Mouse (Mus musculus) right cerebral cortex, postnatal 14 days (tissue): ENCODE measurements around the gene Zfp768.
"Not testable (repeated sequence)": the region's sequence is repeated elsewhere in the genome, so short reads cannot be mapped to it uniquely, and the experiment has no call there.

Experiments used
- DNase-seq: peaks from one replicate; pipeline ENCODE4 v3.0.0; 2022

Gene Zfp768

GRCm38 (mm10) chr7:127345512-127346325 is at the start of gene Zfp768:
Zfp768 (minus strand) TSS chr7:127345589.
- peak; percentile 92 for DNase-seq

GRCm38 (mm10) chr7:127393944-127394333 is 48.5 kb upstream of the Zfp768 start:
- no peak for DNase-seq

GRCm38 (mm10) chr7:127393157-127393943 is 48.0 kb upstream of the Zfp768 start, which contains the start of gene E430018J23Rik:
E430018J23Rik (minus strand) TSS chr7:127393629.
- DNase-seq, result peak; percentile 92

GRCm38 (mm10) chr7:127392251-127392824 is 46.9 kb upstream of the Zfp768 start:
- DNase-seq, result no peak

DNA sequence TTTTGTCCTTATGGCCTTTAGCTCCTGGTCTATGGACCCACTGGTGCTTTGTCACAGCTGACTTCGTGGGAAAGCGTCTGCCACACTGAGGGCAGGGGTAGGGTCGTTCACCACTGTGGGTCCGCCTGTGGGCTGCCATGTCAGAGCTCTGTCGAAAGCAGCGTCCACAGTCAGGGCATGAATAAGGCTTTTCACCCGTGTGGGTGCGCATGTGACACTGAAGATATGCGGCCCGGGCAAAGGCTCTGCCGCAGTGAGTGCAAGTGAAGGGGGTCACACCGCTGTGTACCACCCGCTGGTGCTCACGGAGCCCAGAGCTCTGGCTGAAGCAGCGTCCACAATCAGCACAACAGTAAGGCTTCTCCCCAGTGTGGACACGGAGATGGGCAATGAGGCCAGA is 46.1 kb upstream of the Zfp768 start:
- DNase-seq, result no peak

DNA sequence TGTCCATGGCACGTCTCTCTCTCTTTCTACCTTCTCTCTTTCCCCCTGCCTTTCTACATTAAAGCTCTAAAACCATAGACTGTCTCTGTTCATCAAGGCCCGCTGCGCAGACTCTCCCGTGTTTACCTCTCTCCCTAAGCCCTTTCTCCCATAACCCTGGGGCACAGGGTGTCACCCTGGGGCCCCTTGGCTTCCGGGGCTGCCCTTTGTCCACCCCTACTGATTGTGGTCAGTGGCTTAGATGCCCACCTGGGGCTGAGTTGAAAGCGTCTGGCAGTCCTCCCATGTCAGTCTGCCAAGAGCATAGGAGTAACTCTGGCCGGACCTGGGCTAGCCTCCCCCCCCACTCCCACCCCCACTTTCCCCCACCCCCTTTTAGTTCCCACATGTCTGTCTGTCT is 44.9 kb upstream of the Zfp768 start:
- DNase-seq, result peak; percentile 5

GRCm38 (mm10) chr7:127388201-127388600 is 42.8 kb upstream of the Zfp768 start:
- not testable (repeated sequence) for DNase-seq

DNA sequence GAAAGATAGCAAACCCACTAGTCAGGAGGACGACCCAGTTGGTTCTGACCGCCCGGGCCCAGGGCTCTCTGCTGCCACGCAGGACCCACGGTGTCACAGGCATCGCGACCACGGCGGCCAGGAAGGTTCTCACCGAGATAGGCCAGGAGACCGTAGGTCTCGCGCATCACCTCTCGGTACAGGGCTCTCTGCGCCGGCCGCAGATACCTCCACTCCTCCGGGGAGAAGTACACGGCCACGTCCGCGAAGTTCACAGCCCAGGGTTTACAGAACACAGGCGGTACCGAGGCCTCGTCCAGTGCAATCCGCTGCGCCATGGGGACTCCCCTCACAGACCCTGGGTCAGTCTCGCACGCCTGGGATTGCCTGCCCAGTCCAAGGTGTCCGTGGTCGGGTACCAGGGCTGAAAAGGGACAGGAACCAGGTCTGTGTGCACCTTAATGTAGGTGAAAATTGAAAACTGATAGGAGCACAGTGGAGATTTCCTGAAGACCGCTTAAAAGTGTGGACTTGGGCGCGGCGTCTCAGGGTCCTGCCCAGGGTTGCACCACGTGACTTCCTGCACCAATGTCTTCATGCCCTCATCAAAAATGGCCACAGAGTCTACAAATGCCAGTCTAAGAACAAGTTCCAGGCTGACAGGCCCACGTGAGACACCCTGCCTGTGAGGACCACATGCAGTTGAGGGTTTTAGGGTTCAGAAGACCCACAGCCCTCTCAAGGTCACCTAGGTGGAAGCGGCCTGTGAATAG is 41.4 kb upstream of the Zfp768 start, which contains the start of gene 9130019O22Rik:
9130019O22Rik (minus strand) TSS at position 526 of the 752 bp plus-strand sequence.
- peak; percentile 91 for DNase-seq

GRCm38 (mm10) chr7:127385560-127385959 is 40.2 kb upstream of the Zfp768 start:
- DNase-seq, result not testable (repeated sequence)

GRCm38 (mm10) chr7:127378310-127378921 is 33.0 kb upstream of the Zfp768 start:
- DNase-seq, result no peak

- DNase-seq, result peak; percentile 92
Observed at GRCm38 (mm10) chr7:127375271-127376245, 30.2 kb upstream of the Zfp768 start, which contains the start of gene Zfp747. Zfp747 (minus strand) TSS chr7:127376050.

GRCm38 (mm10) chr7:127371870-127372269 is 26.5 kb upstream of the Zfp768 start:
- DNase-seq, result not testable (repeated sequence)

DNA sequence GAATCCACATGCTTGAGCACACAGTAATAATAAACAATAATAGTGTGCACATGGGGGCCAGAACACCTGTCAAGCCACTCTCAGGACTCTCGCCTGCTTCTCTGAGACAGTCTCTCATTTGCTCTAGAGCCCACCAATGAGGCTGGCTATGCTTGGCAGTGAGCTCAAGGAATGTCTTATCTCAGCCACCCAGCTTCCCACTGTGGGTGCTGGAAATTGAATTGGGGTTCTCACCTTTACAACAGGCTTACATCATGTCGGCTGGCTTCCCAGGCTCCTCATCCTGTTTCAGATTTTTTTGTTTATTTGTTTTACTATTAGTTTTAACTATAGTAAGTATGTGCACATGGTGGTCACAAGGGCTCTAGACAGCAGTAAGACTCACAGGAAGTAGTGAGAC is 25.8 kb upstream of the Zfp768 start:
- no peak for DNase-seq

GRCm38 (mm10) chr7:127366249-127366648 is 20.9 kb upstream of the Zfp768 start:
- DNase-seq, result no peak

- DNase-seq, result no peak
Observed at GRCm38 (mm10) chr7:127364166-127364565, 18.8 kb upstream of the Zfp768 start.

DNA sequence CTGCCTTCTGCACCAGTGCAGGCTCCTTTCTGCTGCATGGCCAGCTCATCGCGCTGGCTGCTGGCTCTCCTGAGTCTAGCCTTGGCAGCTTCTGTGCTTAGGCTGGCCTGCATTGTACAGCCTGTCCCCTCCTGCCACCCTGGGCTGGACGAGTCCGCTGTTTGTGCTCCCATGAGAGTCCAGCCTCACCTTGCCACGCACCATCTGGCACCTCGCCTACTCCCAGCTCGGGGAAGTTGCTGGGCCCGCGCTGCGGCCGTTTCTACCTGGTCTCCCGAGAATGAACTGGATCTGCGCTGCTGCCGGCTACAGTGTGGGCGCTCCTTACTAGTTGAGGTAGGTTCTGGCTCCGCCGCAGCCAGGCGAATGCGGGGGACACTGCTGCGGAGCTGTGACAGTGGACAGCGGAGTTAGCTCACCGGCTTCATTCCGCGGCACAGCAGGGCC is 18.1 kb upstream of the Zfp768 start:
- peak; percentile 25 for DNase-seq

- not testable (repeated sequence) for DNase-seq
Observed at GRCm38 (mm10) chr7:127362418-127362817, 17.0 kb upstream of the Zfp768 start.

DNA sequence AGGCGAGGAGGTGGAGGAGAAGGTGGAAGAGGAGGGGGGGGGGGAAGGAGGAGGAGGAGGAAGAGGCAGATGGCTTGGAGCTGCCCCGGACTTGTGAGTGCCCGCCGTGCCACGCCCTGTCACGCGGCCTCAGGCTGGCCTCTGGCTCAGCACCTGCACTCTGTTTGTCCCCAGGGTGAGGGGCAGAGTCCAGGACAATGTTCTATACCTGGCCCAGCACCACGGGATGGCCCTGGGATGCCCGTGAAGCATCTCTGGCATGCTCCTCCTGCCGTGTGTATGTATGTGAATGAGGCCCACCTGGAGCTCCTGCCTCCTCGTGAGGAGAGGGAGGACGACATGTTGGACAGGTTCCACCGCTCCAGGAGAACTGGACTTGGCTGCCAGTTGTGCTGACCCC is 16.1 kb upstream of the Zfp768 start:
- no peak for DNase-seq

DNA sequence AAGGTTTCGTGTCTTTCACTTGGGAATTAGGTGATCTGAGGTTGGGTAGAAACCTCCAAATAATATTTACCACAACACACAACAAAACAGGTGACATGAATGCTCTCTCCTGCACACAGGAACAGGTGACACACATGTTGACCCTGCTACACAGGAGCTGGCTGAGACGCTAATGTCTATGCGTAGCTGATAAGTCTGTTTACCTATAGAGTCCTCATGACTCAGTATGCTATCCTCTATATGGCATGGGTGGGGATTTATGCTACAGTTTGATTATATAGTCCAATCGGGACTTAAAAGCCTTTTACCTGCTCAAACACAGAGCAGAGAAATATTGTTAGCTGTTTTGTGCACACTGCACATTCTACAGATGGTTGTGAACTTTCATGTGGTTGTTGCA is 14.9 kb upstream of the Zfp768 start:
- no peak for DNase-seq

DNA sequence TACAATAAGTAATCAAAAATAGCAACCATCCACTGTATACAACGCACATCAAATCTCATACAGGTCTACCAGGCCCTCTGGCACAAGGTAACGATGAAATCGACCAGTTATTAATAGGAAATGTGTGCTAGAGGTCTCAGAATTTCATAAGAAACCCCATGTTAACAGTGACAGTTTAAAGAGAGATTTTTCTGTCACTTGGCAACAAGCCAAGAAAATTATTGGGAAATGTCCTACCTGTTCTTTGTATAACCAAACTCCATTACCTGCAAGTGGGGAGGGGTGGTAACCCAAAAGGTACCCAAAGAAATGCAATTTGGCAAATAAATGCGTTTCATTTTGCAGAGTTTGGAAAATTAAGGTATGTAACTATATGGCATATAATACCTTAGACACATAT is 13.1 kb upstream of the Zfp768 start:
- no peak for DNase-seq

GRCm38 (mm10) chr7:127357871-127358270 is 12.5 kb upstream of the Zfp768 start:
- no peak for DNase-seq
